Comparison of ENCODE assay signal across 10 mouse cellular contexts in genomic region chr12:101007427-101007826, GRCm38 (mm10). TPM values are rescaled to one million over a fixed set of nuclear protein-coding genes. Genes with fewer than 3 reads are reported as not detected.
DNase-seq lines count a peak whose midpoint lies in the region; ATAC-seq and TF ChIP-seq lines count a peak whose summit lies in the region.
"Had no signal": no experiment of that assay in that cellular context is flagged by ENCODE, and none has a peak within 500 bp of the region (broad histone marks: within the 10 kb centered on the region; RNA-seq: fewer than 3 reads in every experiment).

No protein-coding gene starts in this region.

- no peak for ATAC-seq in hindbrain, embryonic 12.5 days (ENCODE audit: low FRiP score)
- no peak for ATAC-seq in hindbrain, embryonic 14.5 days (ENCODE audit: low FRiP score)
- ATAC-seq in forebrain, postnatal 0 days = no peak
- no peak for ATAC-seq in stomach, embryonic 15.5 days (ENCODE audit: insufficient read depth, low FRiP score, low read depth)
- no peak for ATAC-seq in megakaryocyte, adult 5-6 weeks (ENCODE audit: poor library complexity, severe bottlenecking)

- no peak overlapping the region for H3K4me3 ChIP-seq in hindbrain, embryonic 12.5 days
- H3K4me3 ChIP-seq in hindbrain, embryonic 14.5 days (replicated peaks; ENCODE audit: low read length) = no peak overlapping the region
- H3K4me3 ChIP-seq in thymus, adult 2 months (ENCODE audit: control insufficient read depth, insufficient read depth, low read length) = no peak overlapping the region
- H3K4me3 ChIP-seq in forebrain, postnatal 0 days (ENCODE audit: low read depth, low read length) = no peak overlapping the region
- H3K4me3 ChIP-seq in stomach, embryonic 15.5 days (replicated peaks) = no peak overlapping the region
- H3K4me3 ChIP-seq: erythroblast, embryonic 14.5 days had no signal

- H3K9ac ChIP-seq in hindbrain, embryonic 12.5 days = no peak overlapping the region
- H3K9ac ChIP-seq in hindbrain, embryonic 14.5 days = no peak overlapping the region
- no peak overlapping the region for H3K9ac ChIP-seq in forebrain, postnatal 0 days
- no peak overlapping the region for H3K9ac ChIP-seq in stomach, embryonic 15.5 days

- H3K9me3 ChIP-seq in hindbrain, embryonic 12.5 days (replicated peaks) = no peaks in the 10 kb centered on the region
- no peaks in the 10 kb centered on the region for H3K9me3 ChIP-seq in hindbrain, embryonic 14.5 days (ENCODE audit: control insufficient read depth, low read length)
- H3K9me3 ChIP-seq in forebrain, postnatal 0 days (ENCODE audit: low read length) = no peaks in the 10 kb centered on the region
- no peaks in the 10 kb centered on the region for H3K9me3 ChIP-seq in stomach, embryonic 15.5 days

- H3K4me2 ChIP-seq in hindbrain, embryonic 12.5 days (replicated peaks) = no peak overlapping the region
- H3K4me2 ChIP-seq in hindbrain, embryonic 14.5 days (replicated peaks) = no peak overlapping the region
- no peak overlapping the region for H3K4me2 ChIP-seq in forebrain, postnatal 0 days (ENCODE audit: low read depth)
- no peak overlapping the region for H3K4me2 ChIP-seq in stomach, embryonic 15.5 days

- no peak for DNase-seq in hindbrain, embryonic 14.5 days (ENCODE audit: low spot score)
- no peak for DNase-seq in thymus, adult 2 months
- DNase-seq in thymus, postnatal 36 days = no peak
- no peak for DNase-seq in forebrain, postnatal 0 days
- no peak for DNase-seq in gastrocnemius, postnatal 4 days (ENCODE audit: low spot score in 2 of 2)
- DNase-seq: adrenal gland, postnatal 10 days had no signal

- H3K27me3 ChIP-seq in hindbrain, embryonic 12.5 days = peaks cover 9% of the 10 kb centered on the region
- no peaks in the 10 kb centered on the region for H3K27me3 ChIP-seq in hindbrain, embryonic 14.5 days (ENCODE audit: control insufficient read depth, insufficient read depth, low read length)
- H3K27me3 ChIP-seq in thymus, adult 2 months (ENCODE audit: control insufficient read depth, insufficient read depth, low read length) = no peaks in the 10 kb centered on the region
- H3K27me3 ChIP-seq in forebrain, postnatal 0 days (ENCODE audit: insufficient read depth, low read length) = no peaks in the 10 kb centered on the region
- no peaks in the 10 kb centered on the region for H3K27me3 ChIP-seq in stomach, embryonic 15.5 days (replicated peaks)

- 82% methylated on average over 9 of the region's 9 CpGs for WGBS in hindbrain, embryonic 12.5 days
- WGBS in hindbrain, embryonic 14.5 days = 81% methylated on average over 9 of the region's 9 CpGs
- WGBS in thymus, adult 2 months = 21% methylated on average over 9 of the region's 9 CpGs
- WGBS in forebrain, postnatal 0 days = 81% methylated on average over 9 of the region's 9 CpGs
- WGBS in stomach, embryonic 15.5 days = 52% methylated on average over 9 of the region's 9 CpGs

- H3K4me1 ChIP-seq in hindbrain, embryonic 12.5 days = peaks cover 63% of the 10 kb centered on the region
- peaks cover 22% of the 10 kb centered on the region for H3K4me1 ChIP-seq in hindbrain, embryonic 14.5 days (replicated peaks; ENCODE audit: control insufficient read depth, insufficient read depth, low read length)
- H3K4me1 ChIP-seq in thymus, adult 2 months (replicated peaks; ENCODE audit: control insufficient read depth, insufficient read depth, low read length) = peaks cover 61% of the 10 kb centered on the region
- peaks cover 9% of the 10 kb centered on the region for H3K4me1 ChIP-seq in forebrain, postnatal 0 days (ENCODE audit: insufficient read depth)
- H3K4me1 ChIP-seq in stomach, embryonic 15.5 days = peaks cover 34% of the 10 kb centered on the region

- no peaks in the 10 kb centered on the region for H3K36me3 ChIP-seq in hindbrain, embryonic 12.5 days
- H3K36me3 ChIP-seq in hindbrain, embryonic 14.5 days (replicated peaks; ENCODE audit: control insufficient read depth, insufficient read depth) = no peaks in the 10 kb centered on the region
- no peaks in the 10 kb centered on the region for H3K36me3 ChIP-seq in thymus, adult 2 months (ENCODE audit: control insufficient read depth, insufficient read depth, low read length)
- H3K36me3 ChIP-seq in forebrain, postnatal 0 days (ENCODE audit: insufficient read depth) = no peaks in the 10 kb centered on the region
- no peaks in the 10 kb centered on the region for H3K36me3 ChIP-seq in stomach, embryonic 15.5 days

- no peak for TF ChIP-seq CTCF in thymus, adult 2 months (IDR thresholded peaks at IDR 0.05; ENCODE audit: borderline replicate concordance, control insufficient read depth, extremely low read depth, insufficient read depth, low read length, poor library complexity)
- no peak for TF ChIP-seq CTCF in forebrain, postnatal 0 days (IDR thresholded peaks at IDR 0.05; ENCODE audit: low read depth)

- H3K27ac ChIP-seq in hindbrain, embryonic 12.5 days = peak overlapping the region; percentile 12; the same call in 1 of the 2 replicates
- no peak overlapping the region; the same call in 1 of the 2 replicates for H3K27ac ChIP-seq in hindbrain, embryonic 14.5 days
- H3K27ac ChIP-seq in thymus, adult 2 months (ENCODE audit: control insufficient read depth, insufficient read depth, low read length) = peak overlapping the region; percentile 33
- H3K27ac ChIP-seq in forebrain, postnatal 0 days (ENCODE audit: low read depth, low read length) = peak overlapping the region; percentile 45; the same call in 1 of the 2 replicates
- peak overlapping the region; percentile 71; the same call in 1 of the 2 replicates for H3K27ac ChIP-seq in stomach, embryonic 15.5 days

- no peak for TF ChIP-seq POLR2A in thymus, adult 2 months (IDR thresholded peaks at IDR 0.05; ENCODE audit: control insufficient read depth, extremely low read depth, insufficient read depth, low read length, poor library complexity)

RNA-seq across cellular contexts. Expression of gene Ccdc88c, which starts 21.4 kb away (rescaled TPM):
- polyA plus RNA-seq in hindbrain, embryonic 12.5 days (2016; fragmentation: Nextera tagmentation; extraction: Ambion mirVana) = 15.0 and 17.7 TPM in 2 replicates
- polyA plus RNA-seq in hindbrain, embryonic 14.5 days (2014; fragmentation: Nextera tagmentation; extraction: Ambion mirVana) = 11.1 and 13.3 TPM in 2 replicates
- polyA plus RNA-seq in thymus, adult 2 months (2012; rRNA removed) = 75.0 and 87.7 TPM in 2 replicates
- total RNA-seq in forebrain, postnatal 0 days (2014; rRNA removed) = 31.3 and 31.5 TPM in 2 replicates
- 12.4 and 14.6 TPM in 2 replicates for polyA plus RNA-seq in forebrain, postnatal 0 days (2015; fragmentation: Nextera tagmentation; extraction: Ambion mirVana)
- polyA plus RNA-seq in stomach, embryonic 15.5 days (2015; fragmentation: Nextera tagmentation; extraction: Ambion mirVana) = 9.4 and 11.1 TPM in 2 replicates
- total RNA-seq in gastrocnemius, postnatal 4 days (2021) = 10 to 100 TPM; 51.1 to 57.3 TPM
- total RNA-seq in megakaryocyte, adult 5-6 weeks (2015) = 71.2 and 71.7 TPM in 2 replicates
- 195 and 212 TPM in 2 replicates for total RNA-seq in megakaryocyte, adult 5-6 weeks (2017)
